Mouse (Mus musculus): ENCODE data around the gene Gucy2d. TPM values are rescaled to one million over a fixed set of nuclear protein-coding genes. Genes with fewer than 3 reads are reported as not detected.

The Gucy2d gene
- polyA plus RNA-seq, 1 experiment: 0.04 TPM

GRCm38 (mm10) chr7:98503951-98504647, 63.9 kb downstream of the Gucy2d start:
- DNase-seq (ENCODE audit: low read depth, low spot score): no peak
- 64% methylated on average over 6 of the region's 6 CpGs for WGBS

GRCm38 (mm10) chr7:98504726-98505314, 64.6 kb downstream of the Gucy2d start:
- no peak for DNase-seq (ENCODE audit: low read depth, low spot score)
- WGBS: 34% methylated on average over 5 of the region's 5 CpGs

- no peak for DNase-seq (ENCODE audit: low read depth, low spot score)
- WGBS: 49% methylated on average over 3 of the region's 3 CpGs
Observed at GRCm38 (mm10) chr7:98505664-98506063, 65.4 kb downstream of the Gucy2d start.

GRCm38 (mm10) chr7:98510961-98511958, 71.0 kb downstream of the Gucy2d start:
- WGBS: 67% methylated on average over 15 of the region's 15 CpGs
- DNase-seq (ENCODE audit: low read depth, low spot score): no peak

GRCm38 (mm10) chr7:98513251-98513650, 73.0 kb downstream of the Gucy2d start:
- 80% methylated on average over 3 of the region's 3 CpGs for WGBS
- no peak for DNase-seq (ENCODE audit: low read depth, low spot score)

GRCm38 (mm10) chr7:98522576-98522975, 82.4 kb downstream of the Gucy2d start:
- DNase-seq (ENCODE audit: low read depth, low spot score): no peak
- WGBS: 68% methylated on average over 5 of the region's 5 CpGs

GRCm38 (mm10) chr7:98523070-98523812, 83.0 kb downstream of the Gucy2d start:
- 47% methylated on average over 8 of the region's 8 CpGs for WGBS
- DNase-seq (ENCODE audit: low read depth, low spot score): peak; percentile 19

- no peak for DNase-seq (ENCODE audit: low read depth, low spot score)
- 2% methylated on average over 7 of the region's 7 CpGs for WGBS
Observed at GRCm38 (mm10) chr7:98523813-98524361, 83.7 kb downstream of the Gucy2d start.

GRCm38 (mm10) chr7:98524401-98524800, 84.2 kb downstream of the Gucy2d start:
- WGBS: 61% methylated on average over 6 of the region's 6 CpGs
- DNase-seq (ENCODE audit: low read depth, low spot score): no peak

GRCm38 (mm10) chr7:98524869-98525699, 84.9 kb downstream of the Gucy2d start:
- no peak for DNase-seq (ENCODE audit: low read depth, low spot score)
- 61% methylated on average over 6 of the region's 6 CpGs for WGBS

Other genes starting within 250 kb of the Gucy2d start
- gene B3gnt6, start 240.9 kb upstream of the Gucy2d start, polyA plus RNA-seq (2012; rRNA removed): 3.7 and 5.3 TPM in 2 replicates
- gene Acer3, start 119.2 kb upstream of the Gucy2d start, polyA plus RNA-seq (2012; rRNA removed): 8.9 and 13.4 TPM in 2 replicates
- gene Tsku, start 79.1 kb upstream of the Gucy2d start, polyA plus RNA-seq (2012; rRNA removed): 5.5 and 26.3 TPM in 2 replicates
- 10.6 and 21.3 TPM in 2 replicates for gene Lrrc32, start 48.9 kb downstream of the Gucy2d start, polyA plus RNA-seq (2012; rRNA removed)
- gene Emsy, start 216.4 kb downstream of the Gucy2d start, polyA plus RNA-seq (2012; rRNA removed): 8.8 and 14.6 TPM in 2 replicates